Mouse (Mus musculus): ENCODE results near the gene Neu1.

DNA sequence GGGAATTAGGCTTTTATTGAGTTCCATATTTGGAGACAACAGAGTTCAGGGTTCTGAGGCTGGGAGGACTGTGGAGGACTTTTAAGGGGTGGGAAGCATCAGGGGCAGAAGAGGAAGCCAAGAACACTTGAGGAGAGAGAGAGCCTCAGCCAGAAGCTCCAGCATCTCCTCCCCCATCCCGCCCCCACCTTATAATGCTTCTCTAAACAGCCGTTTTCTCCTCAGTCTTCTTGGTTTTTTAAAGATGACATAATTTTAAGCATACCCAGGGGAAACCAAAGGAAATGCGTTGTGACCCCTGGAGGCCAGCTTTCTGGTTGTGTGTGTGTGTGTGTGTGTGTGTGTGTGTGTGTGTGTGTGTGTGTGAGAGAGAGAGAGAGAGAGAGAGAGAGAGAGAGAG is 31.1 kb downstream of the Neu1 start:
- TF ChIP-seq CTCF (IDR thresholded peaks at IDR 0.05; ENCODE audit: low read depth) (no peak), EP300 (optimal IDR thresholded peaks at IDR 0.05) (no peak)
